Mouse (Mus musculus) thymus, adult 2 months (tissue): ENCODE measurements around the gene BC030867. TPM values are rescaled to one million over a fixed set of nuclear protein-coding genes. Genes with fewer than 3 reads are reported as not detected.

Experiments
- DNase-seq: peaks from one replicate; pipeline ENCODE4 v3.0.0; 2021
- H3K27ac ChIP-seq: fragments of 200-500 bp; 2 replicates; pipeline ENCODE4 v1.5.1; 2012; ENCODE audit warnings: low read length, control low read depth; ENCODE audit not compliant: control insufficient read depth, insufficient read depth
- H3K27me3 ChIP-seq: fragments of 200-500 bp; 2 replicates; pipeline ENCODE4 v1.6.1; 2012; ENCODE audit warnings: mild to moderate bottlenecking, low read length, moderate library complexity, mixed read lengths; ENCODE audit not compliant: control insufficient read depth, insufficient read depth
- H3K36me3 ChIP-seq: fragments of 200-500 bp; 2 replicates; pipeline ENCODE4 v1.6.1; 2012; ENCODE audit warnings: mild to moderate bottlenecking, low read length, moderate library complexity; ENCODE audit not compliant: control insufficient read depth, insufficient read depth
- H3K4me1 ChIP-seq: fragments of 200-500 bp; replicated peaks from 2 replicates; pipeline ENCODE4 v1.6.1; 2012; ENCODE audit warnings: low read length; ENCODE audit not compliant: control insufficient read depth, insufficient read depth
- H3K4me3 ChIP-seq: fragments of 200-500 bp; 2 replicates; pipeline ENCODE4 v1.5.1; 2012; ENCODE audit warnings: mild to moderate bottlenecking, low read length, control low read depth, moderate library complexity; ENCODE audit not compliant: control insufficient read depth, insufficient read depth
- CTCF ChIP-seq: fragments of 200-500 bp; IDR thresholded peaks from 2 replicates; pipeline ENCODE4 v1.5.1; 2012; ENCODE audit warnings: mild to moderate bottlenecking, control low read depth, low read length, moderate library complexity, borderline replicate concordance; ENCODE audit not compliant: control insufficient read depth, poor library complexity, insufficient read depth; ENCODE audit errors: extremely low read depth
- POLR2A ChIP-seq: fragments of 200-500 bp; IDR thresholded peaks from 2 replicates; pipeline ENCODE4 v1.6.1; 2012; ENCODE audit warnings: mild to moderate bottlenecking, low read length, control low read depth, moderate library complexity; ENCODE audit not compliant: control insufficient read depth, poor library complexity, insufficient read depth; ENCODE audit errors: extremely low read depth
- WGBS: fragments of 180-500 bp; shearing (Covaris S2); methylation state at CpG from one replicate; pipeline ENCODE4 v1.1.7; 2018; 5-methylcytosine and 5-hydroxymethylcytosine counted together
- polyA plus RNA-seq: library from polyadenylated mRNA; depleted of rRNA; stranded (reverse); fragments of >200 nt; gene quantifications from 2 replicates; pipeline ENCODE4 v1.2.3, GENCODE M21; 2012; rRNA removed

Gene BC030867
- polyA plus RNA-seq, 1 experiment = 13.0 TPM

- WGBS = 1% methylated on average over 27 of the region's 27 CpGs
These were observed 60.3 kb downstream of the BC030867 start for GRCm38 (mm10) chr11:102308979-102309378.

GRCm38 (mm10) chr11:102309821-102310617, 61.3 kb downstream of the BC030867 start:
- no peak for DNase-seq
- Histone ChIP-seq H3K4me3 (no peak overlapping the region), H3K4me1 (peaks cover 14% of the 10 kb centered on the region), H3K36me3 (peaks cover 51% of the 10 kb centered on the region), H3K27me3 (no peaks in the 10 kb centered on the region), H3K27ac (no peak overlapping the region)
- TF ChIP-seq CTCF = no peak
- no peak for TF ChIP-seq POLR2A
- 90% methylated on average over 22 of the region's 22 CpGs for WGBS

More at GRCm38 (mm10) chr11:102308979-102309378, 60.3 kb downstream of the BC030867 start:
- peak overlapping the region; percentile 36 for H3K4me3 ChIP-seq
- H3K4me1 ChIP-seq = peaks cover 14% of the 10 kb centered on the region
- H3K36me3 ChIP-seq = peaks cover 41% of the 10 kb centered on the region
- H3K27me3 ChIP-seq = no peaks in the 10 kb centered on the region
- no peak overlapping the region for H3K27ac ChIP-seq
- TF ChIP-seq POLR2A (0 out of 2 replicates have a peak, but pooled peaks have one; percentile 28), CTCF (peak; percentile 99)
- peak; percentile 95 for DNase-seq

GRCm38 (mm10) chr11:102310768-102311695, 62.4 kb downstream of the BC030867 start:
- no peak for TF ChIP-seq POLR2A
- TF ChIP-seq CTCF = no peak
- H3K27me3 ChIP-seq = no peaks in the 10 kb centered on the region
- no peak overlapping the region for H3K4me3 ChIP-seq
- WGBS = 91% methylated on average over 38 of the region's 38 CpGs
- H3K27ac ChIP-seq = no peak overlapping the region
- DNase-seq = no peak
- peaks cover 51% of the 10 kb centered on the region for H3K36me3 ChIP-seq
- H3K4me1 ChIP-seq = peaks cover 17% of the 10 kb centered on the region

- 96% methylated on average over 4 of the region's 4 CpGs for WGBS
These were observed 63.3 kb downstream of the BC030867 start for GRCm38 (mm10) chr11:102311966-102312365.

GRCm38 (mm10) chr11:102312586-102312985, 63.9 kb downstream of the BC030867 start:
- Histone ChIP-seq H3K27me3 (no peaks in the 10 kb centered on the region), H3K36me3 (peaks cover 36% of the 10 kb centered on the region), H3K4me3 (no peak overlapping the region), H3K4me1 (peaks cover 21% of the 10 kb centered on the region), H3K27ac (no peak overlapping the region)
- WGBS = 97% methylated on average over 6 of the region's 6 CpGs
- TF ChIP-seq POLR2A = no peak
- TF ChIP-seq CTCF = no peak
- DNase-seq = no peak

More at GRCm38 (mm10) chr11:102311966-102312365, 63.3 kb downstream of the BC030867 start:
- DNase-seq = no peak
- no peak overlapping the region for H3K27ac ChIP-seq
- H3K4me3 ChIP-seq = no peak overlapping the region
- peaks cover 21% of the 10 kb centered on the region for H3K4me1 ChIP-seq
- H3K36me3 ChIP-seq = peaks cover 41% of the 10 kb centered on the region
- no peaks in the 10 kb centered on the region for H3K27me3 ChIP-seq
- TF ChIP-seq CTCF (no peak), POLR2A (no peak)

- peaks cover 29% of the 10 kb centered on the region for H3K36me3 ChIP-seq
- H3K4me1 ChIP-seq = peaks cover 16% of the 10 kb centered on the region
These were observed 65.6 kb downstream of the BC030867 start for GRCm38 (mm10) chr11:102314321-102314720.

More at GRCm38 (mm10) chr11:102314321-102314720, 65.6 kb downstream of the BC030867 start:
- Histone ChIP-seq H3K4me3 (no peak overlapping the region), H3K27ac (no peak overlapping the region), H3K27me3 (no peaks in the 10 kb centered on the region)
- WGBS = 93% methylated on average over 12 of the region's 12 CpGs
- TF ChIP-seq POLR2A (no peak), CTCF (no peak)
- DNase-seq = no peak

Other genes starting within 250 kb of the BC030867 start
- 0.28 and 0.50 TPM in 2 replicates for gene Mpp3, start 220.4 kb upstream of the BC030867 start, polyA plus RNA-seq
- gene Cd300lg, start 207.4 kb upstream of the BC030867 start, polyA plus RNA-seq = 12.5 and 18.3 TPM in 2 replicates
- gene Mpp2, start 160.4 kb upstream of the BC030867 start, polyA plus RNA-seq = 3.7 and 3.8 TPM in 2 replicates
- gene Ppy, start 147.6 kb upstream of the BC030867 start, polyA plus RNA-seq = 11.8 TPM in 2 replicates
- gene Pyy, start 141.1 kb upstream of the BC030867 start, polyA plus RNA-seq = 51.8 and 53.2 TPM in 2 replicates
- 0.09 and 0.43 TPM in 2 replicates for gene Nags, start 103.4 kb upstream of the BC030867 start, polyA plus RNA-seq
- 26.2 and 31.3 TPM in 2 replicates for gene Tmem101, start 92.5 kb upstream of the BC030867 start, polyA plus RNA-seq
- gene Lsm12, start 63.6 kb upstream of the BC030867 start, polyA plus RNA-seq = 36.1 and 42.2 TPM in 2 replicates
- gene G6pc3, start 59.3 kb upstream of the BC030867 start, polyA plus RNA-seq = 48.6 and 56.5 TPM in 2 replicates
- gene Hdac5, start 18.7 kb upstream of the BC030867 start, polyA plus RNA-seq = 76.8 and 81.7 TPM in 2 replicates
- gene Asb16, start 19.9 kb downstream of the BC030867 start, polyA plus RNA-seq = 0.12 and 0.27 TPM in 2 replicates
- gene Tmub2, start 36.0 kb downstream of the BC030867 start, polyA plus RNA-seq = 74.1 and 74.2 TPM in 2 replicates
- 89.9 TPM in 2 replicates for gene Atxn7l3, start 47.7 kb downstream of the BC030867 start, polyA plus RNA-seq
- 59.7 and 67.9 TPM in 2 replicates for gene Ubtf, start 70.9 kb downstream of the BC030867 start, polyA plus RNA-seq
- 0.11 and 0.34 TPM in 2 replicates for gene Slc4a1, start 117.3 kb downstream of the BC030867 start, polyA plus RNA-seq
- gene Rundc3a, start 144.5 kb downstream of the BC030867 start, polyA plus RNA-seq = 7.9 and 8.1 TPM in 2 replicates
- gene Slc25a39, start 159.1 kb downstream of the BC030867 start, polyA plus RNA-seq = 227 and 235 TPM in 2 replicates
- gene Grn, start 181.4 kb downstream of the BC030867 start, polyA plus RNA-seq = 151 and 160 TPM in 2 replicates
- gene Fam171a2, start 198.8 kb downstream of the BC030867 start, polyA plus RNA-seq = 2.6 and 4.7 TPM in 2 replicates
- gene Itga2b, start 221.2 kb downstream of the BC030867 start, polyA plus RNA-seq = 3.8 and 4.0 TPM in 2 replicates